Mouse (Mus musculus): ENCODE results near the gene Rgcc. TPM values are rescaled to one million over a fixed set of nuclear protein-coding genes. Genes with fewer than 3 reads are reported as not detected.

Rgcc gene
- total RNA-seq, 4 experiments from 2014 or later = 32.3 to 39.8 (median 33.4) TPM

DNA sequence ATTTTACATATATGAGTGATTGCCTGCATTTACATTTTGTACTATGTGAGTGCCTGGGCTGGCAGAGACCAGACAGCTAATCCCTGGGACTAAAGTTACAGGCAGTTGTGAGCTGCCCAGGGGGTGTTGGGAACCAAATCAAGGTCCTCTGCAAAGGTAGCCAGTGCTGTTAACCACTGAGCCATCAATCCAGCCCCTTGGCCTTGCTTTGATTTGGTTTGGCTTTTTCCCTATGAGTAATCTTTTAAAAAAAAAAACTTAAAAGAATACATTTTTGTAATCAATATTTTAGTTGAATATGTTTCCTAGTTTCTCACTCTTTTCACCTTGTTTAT lies 59.1 kb downstream of the Rgcc start:
- no peak for DNase-seq (ENCODE audit: low spot score in 2 of 2)

- DNase-seq (ENCODE audit: low spot score in 2 of 2) = no peak
Observed at GRCm38 (mm10) chr14:79241656-79242385, 59.6 kb downstream of the Rgcc start.

DNA sequence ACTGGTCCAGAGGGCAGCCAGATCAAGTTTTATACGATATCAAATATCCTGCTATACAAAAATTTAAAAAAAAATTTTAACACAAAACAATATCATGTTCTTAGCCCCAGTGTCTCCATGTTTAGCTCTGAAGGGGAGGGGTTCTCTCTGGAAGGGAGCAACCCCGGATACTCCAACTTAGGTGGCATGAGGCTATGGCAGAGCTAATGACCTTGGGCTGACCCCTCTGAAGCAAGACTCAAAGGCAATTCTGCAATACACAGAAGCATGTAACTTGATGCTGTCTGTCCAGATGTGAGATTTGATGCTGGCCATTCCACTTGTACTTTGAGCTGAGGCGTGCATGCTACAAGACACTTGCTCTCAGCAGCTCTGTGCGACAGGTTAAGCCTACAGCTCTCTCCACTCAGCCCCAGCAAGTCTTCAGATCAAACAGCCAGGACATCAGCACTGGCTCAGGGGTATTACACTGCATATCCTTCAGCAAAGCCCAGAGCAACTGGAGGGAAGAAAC lies 60.3 kb downstream of the Rgcc start:
- no peak for DNase-seq (ENCODE audit: low spot score in 2 of 2)

DNA sequence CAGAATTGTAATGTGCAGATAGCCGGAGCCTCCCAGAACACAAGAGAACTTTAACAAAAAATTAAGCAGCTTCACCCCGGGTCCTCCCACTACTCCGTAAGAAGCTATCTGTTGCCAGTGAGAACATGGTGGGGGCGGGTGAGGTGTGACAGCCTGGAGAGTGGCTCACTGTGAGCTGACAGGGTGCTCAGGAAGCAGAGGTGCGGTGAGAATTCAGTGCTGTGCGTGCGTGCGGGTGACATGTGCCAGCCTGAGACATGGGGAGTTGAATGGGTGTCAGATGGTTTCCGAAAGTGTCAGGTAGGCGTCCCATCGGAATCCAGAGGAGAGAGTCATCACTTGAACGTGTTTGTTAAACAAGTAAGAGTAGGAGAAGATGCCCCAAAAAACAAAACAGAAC lies 62.0 kb downstream of the Rgcc start:
- DNase-seq (ENCODE audit: low spot score in 2 of 2) = no peak

Other genes with a start within 250 kb of the Rgcc start
- not detected for gene Zfp957, start 54.3 kb downstream of the Rgcc start, total RNA-seq (2022)
- 10 to 100 TPM; 14.6 to 17.0 (median 16.3) TPM for gene Naa16, start 89.1 kb upstream of the Rgcc start, total RNA-seq (2022)
- 1 to 10 TPM; 5.5 to 7.6 (median 5.9) TPM for gene Mtrf1, start 96.1 kb upstream of the Rgcc start, total RNA-seq (2022)
- gene Kbtbd7, start 124.9 kb upstream of the Rgcc start, total RNA-seq (2022) = 10 to 100 TPM; 38.4 to 44.3 (median 41.1) TPM
- 1 to 10 TPM in 3 of 4 experiments, under 1 TPM in 1; 0.89 to 1.2 (median 1.1) TPM for gene Kbtbd6, start 150.2 kb upstream of the Rgcc start, total RNA-seq (2022)
- 1 to 10 TPM; 4.2 to 7.9 (median 6.2) TPM for gene Elf1, start 179.5 kb upstream of the Rgcc start, total RNA-seq (2022)
- 10 to 100 TPM; 47.9 to 53.4 (median 48.8) TPM for gene Wbp4, start 179.9 kb upstream of the Rgcc start, total RNA-seq (2022)

Data from layer of hippocampus, adult 8-10 months (tissue).